Mouse (Mus musculus) liver, adult 2 months (tissue): ENCODE results near the gene Pdzd2. TPM values are rescaled to one million over a fixed set of nuclear protein-coding genes. Genes with fewer than 3 reads are reported as not detected.

Experiments
- DNase-seq: peaks from one replicate; pipeline ENCODE4 v3.0.0-alpha.2; 2011; ENCODE audit warnings: low read depth, low spot score; ENCODE audit errors: extremely low read depth
- H3K27ac ChIP-seq: fragments of 200-500 bp; replicated peaks from 2 replicates; pipeline ENCODE4 v1.5.1; 2012; ENCODE audit warnings: low read depth, mild to moderate bottlenecking, control low read depth, inconsistent platforms, low read length; ENCODE audit not compliant: insufficient read depth
- H3K27me3 ChIP-seq: fragments of 200-500 bp; 2 replicates; pipeline ENCODE4 v1.6.1; 2012; ENCODE audit warnings: mild to moderate bottlenecking, moderate library complexity, low read length, inconsistent platforms; ENCODE audit not compliant: control insufficient read depth, insufficient read depth
- H3K36me3 ChIP-seq: fragments of 200-500 bp; 2 replicates; pipeline ENCODE4 v1.6.1; 2012; ENCODE audit warnings: low read length, inconsistent platforms; ENCODE audit not compliant: control insufficient read depth, insufficient read depth
- H3K4me1 ChIP-seq: fragments of 200-500 bp; 2 replicates; pipeline ENCODE4 v1.6.1; 2011; ENCODE audit warnings: low read length; ENCODE audit not compliant: control insufficient read depth, insufficient read depth
- H3K4me3 ChIP-seq: fragments of 200-500 bp; 2 replicates; pipeline ENCODE4 v1.5.1; 2011; ENCODE audit warnings: low read depth, mild to moderate bottlenecking, control low read depth, low read length, moderate library complexity; ENCODE audit not compliant: insufficient read depth
- H3K79me2 ChIP-seq: fragments of 200-500 bp; 2 replicates; pipeline ENCODE4 v1.6.1; 2012; ENCODE audit warnings: inconsistent platforms, mild to moderate bottlenecking, low read length, moderate library complexity; ENCODE audit not compliant: control insufficient read depth, insufficient read depth
- H3K9ac ChIP-seq: fragments of 200-500 bp; 2 replicates; pipeline ENCODE4 v1.6.1; 2012; ENCODE audit warnings: low read depth, mild to moderate bottlenecking, control low read depth, inconsistent platforms, low read length
- CTCF ChIP-seq: fragments of 200-500 bp; IDR thresholded peaks from 2 replicates; pipeline ENCODE4 v1.5.1; 2011; ENCODE audit warnings: low read depth, low read length, control low read depth
- POLR2A ChIP-seq: fragments of 200-500 bp; IDR thresholded peaks from 2 replicates; pipeline ENCODE4 v1.6.1; 2011; ENCODE audit warnings: low read length, control low read depth; ENCODE audit not compliant: insufficient read depth; ENCODE audit errors: extremely low read depth
- WGBS: fragments of 180-500 bp; shearing (Covaris S2); methylation state at CpG from one replicate; pipeline ENCODE4 v1.1.7; 2018; 5-methylcytosine and 5-hydroxymethylcytosine counted together
- polyA plus RNA-seq: library from polyadenylated mRNA; depleted of rRNA; stranded (reverse); fragments of >200 nt; gene quantifications from 2 replicates; pipeline ENCODE4 v1.2.3, GENCODE M21; 2012
- total RNA-seq: library from RNA; depleted of rRNA; stranded (reverse); fragments of >200 nt; gene quantifications from 2 replicates; pipeline ENCODE4 v1.2.3, GENCODE M21; 2014

Gene Pdzd2
- total and polyA plus RNA-seq, 2 experiments, result 0.11 to 0.74 TPM

- Histone ChIP-seq H3K4me1 (no peaks in the 10 kb centered on the region), H3K9ac (no peak overlapping the region), H3K27me3 (no peaks in the 10 kb centered on the region), H3K4me3 (no peak overlapping the region), H3K36me3 (no peaks in the 10 kb centered on the region), H3K79me2 (no peaks in the 10 kb centered on the region), H3K27ac (no peak overlapping the region)
- DNase-seq, result no peak
- TF ChIP-seq CTCF (no peak), POLR2A (no peak)
- WGBS, result 59% methylated on average over 7 of the region's 7 CpGs
Measured at GRCm38 (mm10) chr15:12456808-12457207, 282.9 kb downstream of the Pdzd2 start.

DNA sequence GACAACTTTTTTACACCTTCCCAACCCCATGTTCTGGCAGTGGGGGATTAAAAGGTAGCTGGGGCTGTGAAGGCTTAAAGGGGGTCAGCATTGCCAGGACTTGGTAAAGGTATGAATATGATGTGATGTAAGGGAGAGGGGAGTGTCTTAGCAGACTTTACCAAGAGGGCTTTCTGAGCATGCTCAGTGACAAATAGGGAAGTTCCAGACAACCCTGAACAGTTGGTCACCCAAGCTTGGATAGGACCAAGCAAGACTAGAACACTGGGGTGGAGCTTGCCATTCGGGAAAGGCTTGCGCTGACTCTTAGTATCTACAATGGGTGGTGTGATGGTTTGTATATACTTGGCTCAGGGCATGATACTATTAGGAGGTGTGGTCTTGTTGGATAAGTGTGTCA is 286.4 kb downstream of the Pdzd2 start:
- H3K27ac ChIP-seq, result no peak overlapping the region
- H3K79me2 ChIP-seq, result no peaks in the 10 kb centered on the region
- 97% methylated on average over 2 of the region's 2 CpGs for WGBS
- H3K36me3 ChIP-seq, result no peaks in the 10 kb centered on the region
- no peak for DNase-seq
- H3K4me1 ChIP-seq, result no peaks in the 10 kb centered on the region
- no peak overlapping the region for H3K4me3 ChIP-seq
- no peak overlapping the region for H3K9ac ChIP-seq
- no peaks in the 10 kb centered on the region for H3K27me3 ChIP-seq
- TF ChIP-seq CTCF (no peak), POLR2A (no peak)

DNA sequence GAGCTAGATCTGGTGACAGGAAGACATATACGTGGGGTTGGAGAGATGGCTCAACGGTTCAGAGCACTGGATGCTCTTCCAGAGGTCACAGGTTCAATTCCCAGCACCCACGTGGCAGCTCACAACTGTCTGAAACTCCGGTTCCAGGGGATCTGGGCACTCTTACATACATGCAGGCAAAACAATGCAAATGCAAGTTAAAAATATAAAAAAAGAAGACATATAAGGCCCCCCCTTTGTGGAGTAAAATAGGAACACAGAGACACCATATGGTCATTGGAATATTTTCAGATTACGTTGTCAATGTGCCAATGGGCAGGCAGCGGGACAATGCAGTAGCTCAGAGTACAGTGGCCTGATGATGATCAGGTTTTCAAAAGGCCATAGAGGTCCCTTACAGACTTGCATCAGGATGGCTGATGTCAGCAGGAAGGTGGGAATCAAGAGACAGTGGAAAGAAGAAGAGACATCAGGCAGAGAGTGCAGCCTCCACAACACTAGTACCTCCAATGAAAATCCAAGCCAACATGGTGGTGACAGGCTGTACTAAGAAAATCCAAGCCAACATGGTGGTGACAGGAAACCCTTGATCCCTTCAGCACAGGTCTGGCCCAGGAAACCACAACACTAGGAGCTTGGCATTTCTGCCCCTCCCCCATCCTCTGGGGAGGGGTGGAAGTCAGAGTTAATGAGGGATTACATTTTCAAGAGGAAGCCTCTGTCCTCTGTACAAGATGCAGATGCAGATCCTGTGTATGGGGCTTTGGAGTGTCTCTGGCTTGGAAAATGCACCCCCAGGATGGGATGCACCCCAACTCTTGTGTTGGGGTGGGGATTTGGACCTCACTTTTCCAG is 287.4 kb downstream of the Pdzd2 start:
- no peak for DNase-seq
- Histone ChIP-seq H3K27ac (no peak overlapping the region), H3K4me1 (no peaks in the 10 kb centered on the region), H3K9ac (no peak overlapping the region), H3K4me3 (no peak overlapping the region), H3K36me3 (no peaks in the 10 kb centered on the region), H3K27me3 (no peaks in the 10 kb centered on the region), H3K79me2 (no peaks in the 10 kb centered on the region)
- 88% methylated on average over 6 of the region's 6 CpGs for WGBS
- TF ChIP-seq POLR2A (no peak), CTCF (no peak)

GRCm38 (mm10) chr15:12451448-12451847 is 288.3 kb downstream of the Pdzd2 start:
- Histone ChIP-seq H3K27me3 (no peaks in the 10 kb centered on the region), H3K4me1 (no peaks in the 10 kb centered on the region), H3K36me3 (no peaks in the 10 kb centered on the region), H3K79me2 (no peaks in the 10 kb centered on the region), H3K27ac (no peak overlapping the region), H3K9ac (no peak overlapping the region), H3K4me3 (no peak overlapping the region)
- TF ChIP-seq POLR2A, result no peak
- TF ChIP-seq CTCF, result no peak
- 32% methylated on average over 4 of the region's 4 CpGs for WGBS
- peak; percentile 2 for DNase-seq

GRCm38 (mm10) chr15:12450790-12451189 is 288.9 kb downstream of the Pdzd2 start:
- DNase-seq, result no peak
- no peaks in the 10 kb centered on the region for H3K79me2 ChIP-seq
- no peak overlapping the region for H3K4me3 ChIP-seq
- no peaks in the 10 kb centered on the region for H3K4me1 ChIP-seq
- H3K27ac ChIP-seq, result no peak overlapping the region
- TF ChIP-seq POLR2A (no peak), CTCF (no peak)
- H3K9ac ChIP-seq, result no peak overlapping the region
- H3K27me3 ChIP-seq, result no peaks in the 10 kb centered on the region
- H3K36me3 ChIP-seq, result no peaks in the 10 kb centered on the region
- 92% methylated on average over 6 of the region's 6 CpGs for WGBS

DNA sequence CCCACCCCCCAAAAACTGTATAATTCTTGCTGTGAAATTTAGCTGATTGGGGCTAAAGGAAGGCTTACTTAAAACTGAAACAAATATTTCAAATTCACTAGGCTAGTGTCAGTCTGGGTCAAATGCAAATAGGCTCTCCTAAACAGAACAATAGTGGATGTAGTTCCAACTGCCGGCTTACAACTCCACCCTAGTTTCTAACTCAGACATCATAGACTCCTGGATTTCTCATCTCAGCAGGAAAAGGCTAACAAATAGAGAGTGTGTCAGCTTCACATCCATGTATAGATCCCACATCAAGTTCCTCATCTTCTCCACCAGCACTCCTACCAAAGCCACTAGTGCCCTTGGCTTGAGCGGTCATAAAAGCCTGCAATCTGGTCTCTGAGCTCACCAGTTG is 290.4 kb downstream of the Pdzd2 start:
- no peaks in the 10 kb centered on the region for H3K79me2 ChIP-seq
- no peak for DNase-seq
- no peaks in the 10 kb centered on the region for H3K4me1 ChIP-seq
- H3K27ac ChIP-seq, result no peak overlapping the region
- H3K9ac ChIP-seq, result no peak overlapping the region
- 91% methylated on average over 2 of the region's 2 CpGs for WGBS
- no peaks in the 10 kb centered on the region for H3K27me3 ChIP-seq
- no peak overlapping the region for H3K4me3 ChIP-seq
- no peak for TF ChIP-seq CTCF
- no peak for TF ChIP-seq POLR2A
- no peaks in the 10 kb centered on the region for H3K36me3 ChIP-seq
